Mouse (Mus musculus) liver, embryonic 15.5 days (tissue): ENCODE measurements around the gene Cela2a. TPM values are rescaled to one million over a fixed set of nuclear protein-coding genes. Genes with fewer than 3 reads are reported as not detected.
A peak's percentile ranks its signal among the peaks of the same experiment; 100 is the strongest.
"Not testable (repeated sequence)": the region's sequence is repeated elsewhere in the genome, so short reads cannot be mapped to it uniquely, and the experiment has no call there.

Experiments used
- ATAC-seq: fragments of 200-750 bp; cut with Nextera tagmentation; 2 replicates; pipeline ENCODE4 v1.8.0; 2017; ENCODE audit warnings: moderate number of reproducible peaks, mild to moderate bottlenecking, moderate library complexity; ENCODE audit not compliant: insufficient read depth
- H3K27ac ChIP-seq: fragments of 300-500 bp; sonication (generic); replicated peaks from 2 replicates; pipeline ENCODE4 v1.5.1; 2015; ENCODE audit warnings: mild to moderate bottlenecking, inconsistent platforms
- H3K27me3 ChIP-seq: fragments of 300-500 bp; sonication (generic); 2 replicates; pipeline ENCODE4 v1.6.1; 2015; ENCODE audit warnings: mild to moderate bottlenecking, inconsistent platforms
- H3K36me3 ChIP-seq: fragments of 300-500 bp; sonication (generic); replicated peaks from 2 replicates; pipeline ENCODE4 v1.6.1; 2015; ENCODE audit warnings: moderate library complexity, mild to moderate bottlenecking, inconsistent platforms
- H3K4me1 ChIP-seq: fragments of 300-500 bp; sonication (generic); replicated peaks from 2 replicates; pipeline ENCODE4 v1.6.1; 2015; ENCODE audit warnings: inconsistent platforms
- H3K4me2 ChIP-seq: fragments of 300-500 bp; sonication (generic); 2 replicates; pipeline ENCODE4 v1.6.1; 2015; ENCODE audit warnings: moderate library complexity, mild to moderate bottlenecking, inconsistent platforms
- H3K4me3 ChIP-seq: fragments of 300-500 bp; sonication (generic); replicated peaks from 2 replicates; pipeline ENCODE4 v1.5.1; 2015; ENCODE audit warnings: mild to moderate bottlenecking, inconsistent platforms
- H3K9ac ChIP-seq: fragments of 300-500 bp; sonication (generic); 2 replicates; pipeline ENCODE4 v1.6.1; 2015; ENCODE audit warnings: moderate library complexity, mild to moderate bottlenecking, inconsistent platforms
- H3K9me3 ChIP-seq: fragments of 300-500 bp; sonication (generic); replicated peaks from 2 replicates; pipeline ENCODE4 v1.6.1; 2016; ENCODE audit warnings: inconsistent platforms
- WGBS: fragments of 180-500 bp; shearing (Covaris S2); methylation state at CpG from one replicate; pipeline ENCODE4 v1.1.7; 2015; ENCODE audit warnings: mixed read lengths; ENCODE audit not compliant: insufficient replicate concordance; 5-methylcytosine and 5-hydroxymethylcytosine counted together
- polyA plus RNA-seq: library from polyadenylated mRNA; unstranded; fragments of >200 nt; fragmentation: Nextera tagmentation; extraction: Ambion mirVana; gene quantifications from 2 replicates; pipeline ENCODE4 v1.2.1, GENCODE M21; 2015

The Cela2a gene
- polyA plus RNA-seq, 1 experiment from 2014 or later, result 0.14 TPM

DNA sequence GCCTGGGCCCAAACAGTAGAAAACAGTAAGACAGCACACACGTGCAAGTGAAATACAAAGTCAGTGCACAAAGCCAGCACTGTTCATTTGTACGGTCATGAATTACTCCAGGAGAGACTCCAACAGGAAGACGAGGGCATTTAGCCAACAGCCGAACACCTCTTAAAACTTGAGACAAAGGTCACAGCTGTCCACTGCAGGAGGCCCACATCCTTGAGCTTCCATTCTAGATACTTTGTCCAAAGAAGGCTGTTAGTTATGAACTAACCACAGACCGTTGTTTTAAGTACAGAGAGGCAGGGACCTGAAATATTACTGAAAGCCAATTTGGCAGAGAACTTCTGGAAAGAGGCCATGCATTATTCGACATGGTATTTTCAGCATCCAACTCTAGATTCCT, 38.9 kb downstream of the Cela2a start:
- no peaks in the 10 kb centered on the region for H3K27me3 ChIP-seq
- no peak overlapping the region for H3K9ac ChIP-seq
- H3K4me2 ChIP-seq, result no peak overlapping the region
- H3K36me3 ChIP-seq, result peaks cover 65% of the 10 kb centered on the region
- H3K4me1 ChIP-seq, result peaks cover 28% of the 10 kb centered on the region
- no peak overlapping the region for H3K27ac ChIP-seq
- no peak for ATAC-seq
- WGBS, result 85% methylated on average over 6 of the region's 6 CpGs
- no peak overlapping the region for H3K4me3 ChIP-seq
- no peaks in the 10 kb centered on the region for H3K9me3 ChIP-seq

DNA sequence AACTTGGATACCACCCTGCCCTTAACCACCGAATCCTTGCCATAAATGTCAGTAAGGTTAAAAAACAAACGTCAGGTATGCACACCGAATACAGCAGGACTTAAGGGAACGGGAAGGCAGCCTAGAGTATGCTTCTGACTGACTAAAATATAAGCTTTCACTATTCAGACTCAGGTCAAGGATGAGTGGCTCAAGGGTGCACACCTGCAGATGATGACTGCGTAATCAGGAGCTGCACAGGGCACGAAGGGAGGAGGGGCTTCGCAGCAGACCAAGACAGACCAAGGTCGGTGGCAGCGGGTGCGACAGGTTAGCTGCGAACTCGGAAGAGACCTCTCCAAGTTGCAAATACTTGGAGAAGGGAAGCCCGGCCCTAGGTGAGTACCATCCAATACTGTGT, 39.8 kb downstream of the Cela2a start:
- H3K9ac ChIP-seq, result no peak overlapping the region
- H3K36me3 ChIP-seq, result peaks cover 74% of the 10 kb centered on the region
- WGBS, result 83% methylated on average over 13 of the region's 13 CpGs
- H3K9me3 ChIP-seq, result no peaks in the 10 kb centered on the region
- ATAC-seq, result no peak
- H3K27ac ChIP-seq, result no peak overlapping the region
- no peak overlapping the region for H3K4me3 ChIP-seq
- H3K27me3 ChIP-seq, result no peaks in the 10 kb centered on the region
- H3K4me2 ChIP-seq, result no peak overlapping the region
- H3K4me1 ChIP-seq, result peaks cover 19% of the 10 kb centered on the region

DNA sequence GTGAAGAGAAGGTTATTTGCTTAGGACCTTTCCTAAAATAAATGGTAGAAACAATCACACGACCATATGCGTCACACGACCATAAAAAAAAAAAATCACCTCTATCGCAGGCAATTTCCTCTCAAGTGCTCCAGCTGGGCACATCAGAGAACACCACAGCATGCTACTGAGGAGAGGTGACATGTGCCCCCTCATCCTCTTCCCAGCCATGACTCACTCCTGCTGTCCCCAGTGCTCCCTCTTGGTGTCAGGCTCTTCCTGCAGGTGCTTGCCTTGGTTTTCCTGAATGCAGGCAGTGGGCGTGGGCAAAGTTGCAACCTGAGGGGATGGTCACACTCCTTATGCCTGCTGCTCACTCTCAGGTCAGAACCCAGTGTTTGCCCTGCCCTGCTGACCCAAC, 41.1 kb downstream of the Cela2a start:
- ATAC-seq, result no peak
- WGBS, result 89% methylated on average over 5 of the region's 5 CpGs
- H3K27me3 ChIP-seq, result no peaks in the 10 kb centered on the region
- no peak overlapping the region for H3K9ac ChIP-seq
- no peaks in the 10 kb centered on the region for H3K9me3 ChIP-seq
- peaks cover 87% of the 10 kb centered on the region for H3K36me3 ChIP-seq
- no peak overlapping the region for H3K27ac ChIP-seq
- no peak overlapping the region for H3K4me3 ChIP-seq
- no peak overlapping the region for H3K4me2 ChIP-seq
- peaks cover 11% of the 10 kb centered on the region for H3K4me1 ChIP-seq

DNA sequence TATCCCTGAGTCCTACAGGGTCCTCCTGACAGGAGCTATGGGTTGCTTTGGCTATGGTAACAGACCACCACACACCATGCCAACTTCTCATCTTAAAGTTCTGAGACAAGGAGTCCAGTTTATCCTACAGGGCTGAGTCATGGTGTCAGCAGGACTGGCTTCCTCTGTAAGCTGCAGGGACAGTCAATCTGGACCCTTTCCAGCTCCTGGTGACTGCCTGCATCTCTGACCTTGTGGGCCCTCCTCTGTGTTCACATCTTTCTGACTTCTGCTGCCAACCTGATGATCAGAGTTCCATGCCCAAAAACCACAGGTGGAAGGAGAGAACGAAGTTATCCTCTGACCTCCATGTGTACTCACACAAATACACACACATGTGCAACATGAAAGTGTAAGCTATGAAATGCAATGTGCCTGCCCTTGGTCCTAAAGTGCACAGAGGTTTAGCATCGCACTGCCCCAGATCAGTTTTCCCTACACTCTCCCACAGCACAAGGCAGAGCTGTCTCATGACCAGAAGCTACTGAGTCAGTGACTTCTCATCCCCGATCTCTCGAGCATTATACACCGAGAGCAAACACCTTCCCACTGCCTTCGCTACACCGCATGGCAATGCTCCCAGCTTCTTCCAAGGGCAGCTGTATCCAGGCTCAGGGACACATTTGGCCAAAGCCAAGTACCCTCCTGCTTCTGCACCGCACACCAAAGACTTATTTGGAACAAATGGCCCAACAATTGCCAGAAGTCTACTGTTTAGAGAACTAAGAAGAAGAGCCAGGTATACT, 44.6 kb downstream of the Cela2a start:
- no peak for ATAC-seq
- no peak overlapping the region for H3K9ac ChIP-seq
- WGBS, result 89% methylated on average over 8 of the region's 8 CpGs
- H3K9me3 ChIP-seq, result no peaks in the 10 kb centered on the region
- no peak overlapping the region for H3K4me2 ChIP-seq
- no peaks in the 10 kb centered on the region for H3K27me3 ChIP-seq
- no peak overlapping the region for H3K4me3 ChIP-seq
- H3K27ac ChIP-seq, result no peak overlapping the region
- no peaks in the 10 kb centered on the region for H3K4me1 ChIP-seq
- peaks cover 96% of the 10 kb centered on the region for H3K36me3 ChIP-seq

DNA sequence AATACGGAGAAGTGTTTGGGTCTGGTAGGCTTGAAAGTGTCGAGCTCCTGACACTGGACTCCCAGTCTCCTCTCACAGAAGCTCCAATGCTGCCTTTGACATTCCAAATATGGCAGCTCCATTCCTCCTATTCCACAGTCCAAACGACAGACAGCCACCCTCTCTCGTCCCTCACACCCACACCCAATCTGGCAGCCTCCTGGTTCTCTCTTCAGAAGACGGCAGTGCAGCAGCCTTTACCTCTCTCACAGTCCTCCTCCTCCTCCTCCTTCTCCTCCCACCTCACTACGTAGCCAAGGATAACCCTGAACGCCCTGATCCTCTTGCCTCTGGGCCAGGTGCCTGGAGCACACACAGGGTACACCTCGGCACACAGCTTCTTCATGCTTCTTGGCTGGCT, 46.1 kb downstream of the Cela2a start:
- H3K4me2 ChIP-seq, result no peak overlapping the region
- H3K36me3 ChIP-seq, result peaks cover 97% of the 10 kb centered on the region
- H3K27ac ChIP-seq, result no peak overlapping the region
- H3K27me3 ChIP-seq, result no peaks in the 10 kb centered on the region
- 81% methylated on average over 8 of the region's 8 CpGs for WGBS
- no peak overlapping the region for H3K4me3 ChIP-seq
- H3K4me1 ChIP-seq, result no peaks in the 10 kb centered on the region
- no peak overlapping the region for H3K9ac ChIP-seq
- no peaks in the 10 kb centered on the region for H3K9me3 ChIP-seq
- no peak for ATAC-seq

DNA sequence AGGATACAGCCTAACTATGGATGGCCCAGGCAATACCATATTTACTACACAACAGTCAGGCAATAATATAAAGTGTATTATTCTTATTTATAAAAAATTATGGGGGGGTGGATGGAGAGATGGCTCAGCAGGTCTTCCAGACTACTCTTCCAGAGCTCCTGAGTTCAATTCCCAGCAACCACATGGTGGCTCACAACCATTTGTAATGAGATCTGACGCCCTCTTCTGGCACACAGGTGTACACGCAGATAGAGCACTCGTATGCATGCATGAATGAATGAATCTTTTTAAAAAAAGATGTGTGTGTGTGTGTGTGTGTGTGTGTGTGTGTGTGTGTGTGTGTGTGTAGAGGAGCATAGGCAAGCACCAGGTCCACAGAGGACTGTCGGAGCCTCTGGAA, 52.9 kb downstream of the Cela2a start:
- H3K9ac ChIP-seq, ATAC-seq, H3K4me3 ChIP-seq, H3K4me2 ChIP-seq, H3K9me3 ChIP-seq, H3K27me3 ChIP-seq: not testable (repeated sequence)
- WGBS, result 81% methylated on average over 4 of the region's 4 CpGs
- Histone ChIP-seq H3K36me3 (peaks cover 94% of the 10 kb centered on the region), H3K4me1 (peaks cover 48% of the 10 kb centered on the region), H3K27ac (0 out of 2 replicates have a peak overlapping the region, but pooled peaks have one; percentile 93)

DNA sequence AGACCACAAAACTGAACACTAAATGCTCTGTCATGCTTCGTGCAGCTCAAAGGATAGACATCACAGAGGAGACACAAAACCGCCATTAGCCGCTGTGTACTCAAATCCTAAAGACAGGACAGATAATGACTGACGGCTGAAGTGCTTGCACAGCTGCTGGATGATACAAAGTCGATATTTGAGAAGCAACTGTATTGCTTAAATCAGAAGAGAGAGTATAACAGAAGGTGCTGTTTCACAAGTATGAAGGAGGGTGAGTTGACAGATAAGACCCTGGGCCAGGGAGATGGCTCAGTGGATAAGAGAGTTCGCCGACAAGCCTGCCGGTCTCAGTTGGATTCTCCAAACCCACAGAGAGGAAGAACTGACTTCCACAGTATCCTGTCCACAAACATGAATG, 54.1 kb downstream of the Cela2a start:
- Histone ChIP-seq H3K4me2 (no peak overlapping the region), H3K9ac (no peak overlapping the region), H3K9me3 (no peaks in the 10 kb centered on the region), H3K27me3 (no peaks in the 10 kb centered on the region), H3K4me1 (peaks cover 60% of the 10 kb centered on the region), H3K4me3 (no peak overlapping the region), H3K27ac (peak overlapping the region; percentile 93), H3K36me3 (peaks cover 85% of the 10 kb centered on the region)
- WGBS, result 20% methylated on average over 8 of the region's 8 CpGs
- ATAC-seq, result no peak

DNA sequence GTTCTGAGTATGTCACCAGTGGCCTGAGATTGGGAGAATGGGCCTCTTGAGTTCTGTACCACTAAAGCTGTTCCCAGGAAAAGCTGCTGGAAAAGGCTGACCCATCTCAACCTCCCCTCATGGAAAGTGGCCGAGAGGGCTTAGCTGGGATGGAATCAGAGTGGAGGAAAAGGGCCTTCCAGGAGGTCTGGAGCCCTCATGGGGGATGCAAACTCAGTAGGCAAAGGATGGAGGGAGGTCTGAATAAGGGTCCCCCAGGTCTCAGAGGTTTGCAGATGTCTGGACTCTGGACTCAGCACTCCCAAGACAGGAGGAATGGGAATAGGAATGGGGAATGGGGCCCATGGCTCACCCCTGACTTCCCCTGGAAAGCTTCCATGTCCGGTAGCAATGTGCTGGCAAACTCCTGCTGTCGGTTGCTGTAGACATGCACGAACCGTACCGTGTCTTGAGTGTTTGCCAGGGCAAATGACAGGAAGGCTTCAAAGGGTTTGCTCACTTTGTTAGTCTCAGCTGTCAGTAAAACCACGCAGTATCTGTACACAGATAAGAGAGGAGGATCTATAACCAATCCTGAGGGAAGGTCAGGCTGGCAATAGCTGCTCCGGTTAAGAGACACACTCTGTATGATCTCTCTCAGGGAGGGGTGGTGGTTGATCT, 56.3 kb downstream of the Cela2a start:
- no peak overlapping the region for H3K9ac ChIP-seq
- 48% methylated on average over 8 of the region's 8 CpGs for WGBS
- ATAC-seq, result no peak
- no peak overlapping the region for H3K4me2 ChIP-seq
- H3K27ac ChIP-seq, result peak overlapping the region; percentile 93
- H3K9me3 ChIP-seq, result no peaks in the 10 kb centered on the region
- peaks cover 82% of the 10 kb centered on the region for H3K36me3 ChIP-seq
- no peaks in the 10 kb centered on the region for H3K27me3 ChIP-seq
- no peak overlapping the region for H3K4me3 ChIP-seq
- H3K4me1 ChIP-seq, result peaks cover 72% of the 10 kb centered on the region

DNA sequence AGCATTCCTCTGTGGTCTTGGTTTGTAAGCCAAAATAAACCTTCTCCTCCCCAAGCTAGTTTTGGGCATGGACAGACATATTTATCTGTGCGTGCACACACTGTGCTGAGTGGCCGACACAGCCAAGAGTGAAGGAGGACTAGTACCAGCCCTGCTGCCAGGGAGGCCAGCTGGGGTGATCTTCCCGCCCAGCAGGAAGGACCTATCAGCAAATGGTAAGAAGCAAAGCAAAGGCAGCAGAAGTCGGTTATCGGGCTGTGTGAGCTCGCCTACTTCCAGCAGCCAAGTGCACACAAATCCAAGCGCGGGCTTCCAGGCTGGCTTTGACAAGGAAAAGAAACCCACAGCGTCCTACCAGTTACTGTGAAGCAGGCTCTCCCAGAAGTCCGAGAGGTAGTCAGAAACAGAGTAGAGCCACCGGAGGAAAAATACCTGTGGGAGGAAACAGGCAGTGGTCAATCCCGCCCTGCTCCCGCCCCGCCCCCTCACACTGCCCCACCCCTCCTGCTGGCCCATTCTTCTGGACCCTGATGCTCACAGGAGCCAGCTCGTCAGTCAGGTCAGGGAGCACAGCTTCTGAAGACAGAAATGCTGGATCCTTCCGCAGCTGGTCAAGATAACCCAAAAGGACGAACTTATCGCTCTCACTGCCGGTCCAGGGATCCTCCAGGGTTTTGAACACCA, 58.5 kb downstream of the Cela2a start:
- Histone ChIP-seq H3K27me3 (no peaks in the 10 kb centered on the region), H3K4me2 (peak overlapping the region; percentile 70), H3K4me3 (peak overlapping the region; percentile 52), H3K27ac (peak overlapping the region; percentile 93), H3K4me1 (peaks cover 74% of the 10 kb centered on the region), H3K9ac (peak overlapping the region; percentile 47), H3K9me3 (no peaks in the 10 kb centered on the region), H3K36me3 (peaks cover 81% of the 10 kb centered on the region)
- peak; percentile 93 for ATAC-seq
- WGBS, result 37% methylated on average over 19 of the region's 19 CpGs

DNA sequence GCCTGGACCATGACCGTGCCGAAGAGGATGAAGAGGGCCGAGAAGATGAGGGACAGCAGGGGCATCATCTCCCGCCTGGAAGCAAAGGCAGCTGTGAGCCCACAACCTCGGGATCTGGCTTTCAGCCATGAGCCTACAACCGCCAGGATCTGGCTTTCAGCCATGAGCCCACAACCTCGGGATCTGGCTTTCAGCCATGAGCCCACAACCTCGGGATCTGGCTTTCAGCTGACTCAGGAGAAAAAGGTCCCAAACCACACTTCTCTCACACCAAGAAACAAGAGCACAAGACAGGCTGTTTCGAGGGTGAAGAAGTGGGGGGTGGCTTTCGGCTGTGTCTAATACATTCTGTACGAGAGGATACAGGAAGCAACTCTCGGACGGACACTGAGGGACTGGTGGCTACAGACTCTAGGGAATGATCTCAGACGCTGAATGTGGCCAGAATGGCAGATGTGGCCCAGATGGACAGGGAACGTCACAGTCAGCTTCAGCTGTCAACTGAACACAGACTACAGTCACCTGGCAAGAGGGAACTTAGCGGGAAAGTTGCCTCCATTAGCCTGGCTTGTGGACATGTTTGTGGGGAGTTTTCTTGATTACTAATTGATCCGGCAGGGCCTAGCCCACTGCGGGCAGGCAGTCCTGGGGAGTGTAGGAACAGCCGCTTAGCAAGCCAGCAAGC, 59.1 kb downstream of the Cela2a start:
- peak overlapping the region; percentile 47 for H3K9ac ChIP-seq
- WGBS, result 59% methylated on average over 19 of the region's 19 CpGs
- H3K36me3 ChIP-seq, result peaks cover 84% of the 10 kb centered on the region
- H3K27ac ChIP-seq, result peak overlapping the region; percentile 93
- no peaks in the 10 kb centered on the region for H3K9me3 ChIP-seq
- peak; percentile 2; the same call in 1 of the 2 replicates for ATAC-seq
- peak overlapping the region; percentile 52 for H3K4me3 ChIP-seq
- H3K27me3 ChIP-seq, result no peaks in the 10 kb centered on the region
- peaks cover 71% of the 10 kb centered on the region for H3K4me1 ChIP-seq
- H3K4me2 ChIP-seq, result peak overlapping the region; percentile 70

DNA sequence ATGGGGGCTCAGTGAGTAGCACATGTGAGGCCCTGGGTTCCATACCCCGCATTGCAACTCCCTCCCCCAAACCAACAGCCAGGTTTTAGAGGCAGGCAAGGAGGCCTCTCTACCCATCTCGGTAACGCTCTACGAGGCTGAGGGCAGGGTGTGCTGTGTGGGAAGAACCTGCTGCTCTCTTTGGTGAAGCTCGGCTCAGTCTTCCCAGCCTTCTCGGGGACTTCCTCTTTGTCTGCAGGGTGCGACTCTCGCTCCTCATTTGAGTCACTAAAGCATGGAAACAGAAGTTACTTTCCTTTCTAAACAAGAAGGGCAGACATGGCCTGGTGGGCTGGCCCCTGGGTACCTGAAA, 59.7 kb downstream of the Cela2a start:
- H3K4me1 ChIP-seq, result peaks cover 66% of the 10 kb centered on the region
- no peak for ATAC-seq
- H3K27me3 ChIP-seq, result no peaks in the 10 kb centered on the region
- H3K36me3 ChIP-seq, result peaks cover 86% of the 10 kb centered on the region
- whole genome bisulfite sequencing, result 46% methylated on average over 8 of the region's 8 CpGs
- peak overlapping the region; percentile 47; the same call in 1 of the 2 replicates for H3K9ac ChIP-seq
- H3K9me3 ChIP-seq, result no peaks in the 10 kb centered on the region
- peak overlapping the region; percentile 93 for H3K27ac ChIP-seq
- peak overlapping the region; percentile 70 for H3K4me2 ChIP-seq
- no peak overlapping the region; the same call in 1 of the 2 replicates for H3K4me3 ChIP-seq
